ENCODE assay signal across 12 mouse cellular contexts in the genomic region with DNA sequence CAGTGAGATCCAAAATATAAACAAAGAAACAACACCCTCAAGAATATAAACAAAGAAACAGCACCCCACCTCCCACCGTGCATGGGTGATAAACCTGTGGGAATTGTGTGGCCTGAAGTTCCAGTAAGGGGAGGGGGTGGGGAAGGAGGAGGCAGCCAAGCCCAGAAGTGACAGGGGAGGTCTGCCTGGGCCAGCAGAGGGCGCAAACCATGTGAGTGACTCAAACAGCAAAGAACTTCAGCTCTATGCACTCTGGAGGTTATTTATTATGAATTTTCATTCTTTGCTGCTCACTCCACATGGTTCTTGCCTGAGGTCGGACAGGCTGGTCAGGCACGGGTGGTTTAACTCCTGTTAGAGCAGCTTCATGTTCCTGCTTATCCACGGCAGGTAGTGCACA. TPM values are rescaled to one million over a fixed set of nuclear protein-coding genes. Genes with fewer than 3 reads are reported as not detected.
DNase-seq lines count a peak whose midpoint lies in the region; ATAC-seq lines count a peak whose summit lies in the region.
"Not testable (repeated sequence)": the region's sequence is repeated elsewhere in the genome, so short reads cannot be mapped to it uniquely, and the experiment has no call there.
"Had no signal": no experiment of that assay in that cellular context is flagged by ENCODE, and none has a peak within 500 bp of the region (broad histone marks: within the 10 kb centered on the region; RNA-seq: fewer than 3 reads in every experiment).

No protein-coding gene starts in this region.

- not testable (repeated sequence) for H3K36me3 ChIP-seq in liver, embryonic 11.5 days (ENCODE audit: control insufficient read depth, insufficient read depth, low read length)

- peak; percentile 78; the same call in 1 of the 2 replicates for ATAC-seq in common myeloid progenitor, adult 5-6 weeks (replicated peaks; ENCODE audit: low read depth, poor library complexity, severe bottlenecking)
- not testable (repeated sequence) for ATAC-seq in liver, embryonic 11.5 days (replicated peaks; ENCODE audit: low FRiP score)

- H3K4me2 ChIP-seq in liver, embryonic 11.5 days, result not testable (repeated sequence)

- peak; percentile 10 to 11 for DNase-seq in B cell, adult 2 months
- peak; percentile 77 for DNase-seq in ZHBTc4 (ENCODE audit: low read depth, low spot score)
- peak; percentile 5 to 7 for DNase-seq in frontal cortex, postnatal 36 days (ENCODE audit: low spot score in 2 of 2)
- peak; percentile 17 for DNase-seq in kidney, adult 18-20 months
- DNase-seq in liver, embryonic 11.5 days (ENCODE audit: low spot score), result peak; percentile 39
- peak; percentile 84 for DNase-seq in naive thymus-derived CD4-positive, alpha-beta T cell, adult 2 months (ENCODE audit: low read depth)
- peak; percentile 61 for DNase-seq in thymus, postnatal 0 days (ENCODE audit: low spot score)

- not testable (repeated sequence) for H3K9ac ChIP-seq in liver, embryonic 11.5 days (ENCODE audit: low read depth, low read length)

- not testable (repeated sequence) for H3K9me3 ChIP-seq in liver, embryonic 11.5 days (ENCODE audit: control insufficient read depth, low read length)

- H3K4me1 ChIP-seq in liver, embryonic 11.5 days (replicated peaks; ENCODE audit: control insufficient read depth, insufficient read depth, low read length), result not testable (repeated sequence)

- WGBS in liver, embryonic 11.5 days, result 25% methylated on average over 5 of the region's 5 CpGs

- H3K27ac ChIP-seq in liver, embryonic 11.5 days (ENCODE audit: low read depth, low read length), result not testable (repeated sequence)

- H3K4me3 ChIP-seq in liver, embryonic 11.5 days (ENCODE audit: low read depth, low read length), result not testable (repeated sequence)

- H3K27me3 ChIP-seq in liver, embryonic 11.5 days (replicated peaks; ENCODE audit: control insufficient read depth, insufficient read depth, low read length), result not testable (repeated sequence)

RNA-seq across cellular contexts. Expression of a gene that starts 6.2 kb away (rescaled TPM):
- not detected in 2 replicates for total RNA-seq in common myeloid progenitor, adult 5-6 weeks (2017)
- polyA plus RNA-seq in liver, embryonic 11.5 days (2014; fragmentation: Nextera tagmentation; extraction: Ambion mirVana), result not detected in 2 replicates
- polyA plus RNA-seq in thymus, postnatal 0 days (2015; fragmentation: Nextera tagmentation; extraction: Ambion mirVana), result 0.16 and 0.18 TPM in 2 replicates
- total RNA-seq: heart, postnatal 14 days; layer of hippocampus, adult 8-10 months had no signal
- polyA plus RNA-seq: liver, embryonic 13.5 days; myocyte had no signal

RNA-seq across cellular contexts. Expression of a gene that starts 29.4 kb away (rescaled TPM):
- not detected in 2 replicates for total RNA-seq in common myeloid progenitor, adult 5-6 weeks (2017)
- not detected in 2 replicates for polyA plus RNA-seq in liver, embryonic 11.5 days (2014; fragmentation: Nextera tagmentation; extraction: Ambion mirVana)
- polyA plus RNA-seq in thymus, postnatal 0 days (2015; fragmentation: Nextera tagmentation; extraction: Ambion mirVana), result 10.4 and 13.2 TPM in 2 replicates
- total RNA-seq: heart, postnatal 14 days; layer of hippocampus, adult 8-10 months had no signal
- polyA plus RNA-seq: liver, embryonic 13.5 days; myocyte had no signal

RNA-seq across cellular contexts. Expression of a gene that starts 30.6 kb away (rescaled TPM):
- not detected in 2 replicates for total RNA-seq in common myeloid progenitor, adult 5-6 weeks (2017)
- not detected in 2 replicates for polyA plus RNA-seq in liver, embryonic 11.5 days (2014; fragmentation: Nextera tagmentation; extraction: Ambion mirVana)
- polyA plus RNA-seq in thymus, postnatal 0 days (2015; fragmentation: Nextera tagmentation; extraction: Ambion mirVana), result not detected in 2 replicates
- total RNA-seq: heart, postnatal 14 days; layer of hippocampus, adult 8-10 months had no signal
- polyA plus RNA-seq: liver, embryonic 13.5 days had no signal

RNA-seq across cellular contexts. Expression of a gene that starts 45.6 kb away (rescaled TPM):
- not detected in 2 replicates for total RNA-seq in common myeloid progenitor, adult 5-6 weeks (2017)
- polyA plus RNA-seq in liver, embryonic 11.5 days (2014; fragmentation: Nextera tagmentation; extraction: Ambion mirVana), result not detected in 2 replicates
- polyA plus RNA-seq in thymus, postnatal 0 days (2015; fragmentation: Nextera tagmentation; extraction: Ambion mirVana), result not detected in 2 replicates
- total RNA-seq: heart, postnatal 14 days; layer of hippocampus, adult 8-10 months had no signal
- polyA plus RNA-seq: liver, embryonic 13.5 days; myocyte had no signal

RNA-seq across cellular contexts. Expression of a gene that starts 57.0 kb away (rescaled TPM):
- total RNA-seq in common myeloid progenitor, adult 5-6 weeks (2017), result 0.91 and 2.1 TPM in 2 replicates
- 0.15 and 0.17 TPM in 2 replicates for polyA plus RNA-seq in liver, embryonic 11.5 days (2014; fragmentation: Nextera tagmentation; extraction: Ambion mirVana)
- polyA plus RNA-seq in thymus, postnatal 0 days (2015; fragmentation: Nextera tagmentation; extraction: Ambion mirVana), result 4.2 and 4.5 TPM in 2 replicates
- total RNA-seq: heart, postnatal 14 days; layer of hippocampus, adult 8-10 months had no signal
- polyA plus RNA-seq: myocyte had no signal

Comparison
In these comparisons a context has a peak if more than half of its experiments do, and no peak if none do; other contexts are left out.
1. DNase-seq: peak in every context shown above with its lines; median percentile 84 in naive thymus-derived CD4-positive, alpha-beta T cell, adult 2 months; 77 in ZHBTc4; 61 in thymus, postnatal 0 days; 39 in liver, embryonic 11.5 days; 17 in kidney, adult 18-20 months; 10 in B cell, adult 2 months; 6 in frontal cortex, postnatal 36 days.
2. RNA of a gene that starts 29.4 kb away (polyA plus RNA-seq): 10.4 to 13.2 TPM in thymus, postnatal 0 days; not detected in liver, embryonic 11.5 days; every median in the first group is over 10 times any median in the second.